Mouse (Mus musculus) kidney, postnatal 25 days (tissue): ENCODE data around the gene Gm15091.
"Not testable (repeated sequence)": the region's sequence is repeated elsewhere in the genome, so short reads cannot be mapped to it uniquely, and the experiment has no call there.

ENCODE experiments used
- DNase-seq, 2 experiments: peaks; one replicate each; pipeline ENCODE4 v3.0.0; 2021; ENCODE audit warnings: mixed read lengths in 2 of 2

The Gm15091 gene

DNA sequence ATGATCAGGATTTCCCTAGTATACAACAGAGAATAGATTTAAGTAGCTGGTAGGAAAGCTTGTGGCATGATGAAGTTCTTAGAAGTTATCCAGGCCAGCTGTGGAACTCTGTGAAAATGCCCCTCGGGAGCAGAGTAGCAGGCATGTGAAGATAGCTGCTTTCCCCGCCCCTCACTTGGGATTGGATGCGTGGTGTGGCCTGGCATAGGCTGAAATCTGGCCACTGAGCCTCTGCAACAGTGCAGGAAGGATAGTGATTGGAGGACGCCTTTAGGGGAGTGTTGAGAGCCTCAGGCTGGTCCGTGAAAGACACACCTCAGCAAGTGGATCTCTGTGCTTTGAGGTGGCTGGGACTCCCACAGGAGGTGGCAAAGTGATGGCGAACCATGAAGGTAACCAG lies at the start of gene Gm15091:
Gene Gm15091, plus strand, starts transcription at position 301 of the 400 bp plus-strand sequence.
- DNase-seq, result not testable (repeated sequence)
